Mouse (Mus musculus) limb, embryonic 13.5 days (tissue): ENCODE measurements around the gene Efcab5. TPM values are rescaled to one million over a fixed set of nuclear protein-coding genes. Genes with fewer than 3 reads are reported as not detected.

Source experiments
- microRNA counts: library from miRNA; unstranded; fragments of <30 nt; microRNA quantifications from one replicate; lab custom pipeline; 2016
- microRNA-seq: library from miRNA; unstranded; fragments of <30 nt; microRNA quantifications from one replicate; pipeline ENCODE4, GENCODE M21; 2016
- polyA plus RNA-seq: library from polyadenylated mRNA; unstranded; fragments of >200 nt; fragmentation: Nextera tagmentation; extraction: Ambion mirVana; gene quantifications from 2 replicates; pipeline ENCODE4 v1.2.1, GENCODE M21; 2015

Efcab5 gene
- polyA plus RNA-seq, 1 experiment from 2014 or later = 0.25 TPM

MicroRNAs encoded within 50 kb of the gene (microRNA counts, 519-probe panel; counts per million panel counts)
- 3,585 counts per million, percentile 66 among the panel's probes with 10 or more counts for microRNA mmu-miR-423-3p (lab: Ali Mortazavi, UCI)
- microRNA mmu-miR-423-5p (lab: Ali Mortazavi, UCI) = 3,445 counts per million, percentile 61 among the panel's probes with 10 or more counts

Small RNA genes lying within 50 kb of the gene (microRNA-seq; reads per million reads assigned to microRNA genes)
- 3,921 reads per million, percentile 88 among the genes with 10 or more reads in this experiment for gene Mir423

Other genes with a start within 250 kb of the Efcab5 start
- 0.33 and 0.77 TPM in 2 replicates for gene Slc6a4, start 190.4 kb downstream of the Efcab5 start, polyA plus RNA-seq
- gene Nsrp1, start 110.5 kb downstream of the Efcab5 start, polyA plus RNA-seq = 79.3 and 92.7 TPM in 2 replicates
- gene Ssh2, start 27.3 kb upstream of the Efcab5 start, polyA plus RNA-seq = 6.5 and 8.6 TPM in 2 replicates